Mouse (Mus musculus): ENCODE results near the gene Dnajc30. TPM values are rescaled to one million over a fixed set of nuclear protein-coding genes. Genes with fewer than 3 reads are reported as not detected.

Gene Dnajc30
- polyA plus RNA-seq (2015; fragmentation: Nextera tagmentation; extraction: Ambion mirVana): 15.2 and 16.5 TPM in 2 replicates

DNA sequence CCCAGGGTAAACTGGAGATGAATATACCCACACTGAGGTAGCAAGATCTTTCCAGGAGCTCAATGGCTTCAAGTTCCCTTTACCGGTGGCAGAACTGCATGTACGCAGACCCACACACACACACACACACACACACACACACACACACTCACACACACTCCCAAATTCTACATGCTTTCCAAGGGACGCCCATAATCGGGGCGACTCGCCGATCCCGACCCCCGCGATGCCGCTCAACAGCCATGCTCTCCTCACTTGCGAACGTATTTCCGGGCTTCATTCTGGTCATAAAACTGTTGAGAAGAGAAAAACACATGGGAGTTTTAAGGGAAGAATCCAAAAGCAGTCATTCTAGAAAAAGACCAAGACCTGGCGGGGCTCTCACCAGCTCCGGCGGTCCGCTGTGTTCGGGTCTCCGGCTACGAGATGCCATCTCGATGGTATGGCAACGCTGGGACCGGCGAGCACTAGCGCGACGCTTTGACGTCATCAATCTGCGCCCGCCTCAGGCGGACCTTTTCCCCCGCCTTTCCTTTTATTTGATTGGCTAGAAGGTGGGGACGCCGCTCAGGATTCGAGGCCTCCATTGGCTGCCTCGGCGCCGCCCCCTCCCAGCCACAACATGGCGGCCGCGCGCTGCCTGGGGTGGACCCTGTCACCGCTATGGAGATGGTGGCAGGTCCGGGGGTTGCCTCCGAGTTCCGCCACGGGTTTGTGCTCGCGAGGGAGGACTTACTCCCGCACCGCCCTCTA is at the start of gene Dnajc30:
Gene Dnajc30 (plus strand): TSS at position 574 of the 753 bp plus-strand sequence.
- Histone ChIP-seq H3K4me3 (replicated peaks) (peak within 1 kb of the TSS; percentile 92), H3K4me2 (peak within 1 kb of the TSS; percentile 95), H3K27ac (peak within 1 kb of the TSS; percentile 70), H3K36me3 (peaks cover 51% of the 10 kb centered on the region), H3K4me1 (replicated peaks) (peaks cover 28% of the 10 kb centered on the region), H3K27me3 (no peaks in the 10 kb centered on the region), H3K9ac (peak within 1 kb of the TSS; percentile 88), H3K9me3 (replicated peaks) (no peaks in the 10 kb centered on the region)
- peak; percentile 95 for DNase-seq
- WGBS (ENCODE audit: insufficient replicate concordance): under 1% methylated on average over 52 of the region's 52 CpGs
- ATAC-seq (ENCODE audit: low read depth): peak; percentile 95

DNA sequence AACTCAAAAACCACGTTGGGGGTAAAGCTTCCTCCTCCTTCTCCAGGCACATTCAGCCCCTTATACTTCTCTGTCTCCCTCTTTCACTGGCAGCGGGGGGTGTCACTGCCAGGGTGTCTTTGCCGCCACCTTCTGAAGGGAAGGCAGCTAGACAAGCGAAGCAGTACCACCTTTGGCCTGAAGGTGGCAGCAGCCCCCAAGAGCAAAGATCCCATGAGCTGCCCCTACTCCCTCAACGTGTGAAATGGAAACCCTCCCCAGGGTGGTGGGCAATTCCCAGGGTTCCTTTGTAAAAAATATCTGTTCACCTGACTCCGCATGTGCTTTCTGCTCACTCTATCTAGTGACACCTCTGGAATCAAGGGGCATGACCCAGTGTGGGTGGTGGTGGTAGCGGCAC is 48.5 kb upstream of the Dnajc30 start:
- WGBS (ENCODE audit: insufficient replicate concordance): 11% methylated on average over 7 of the region's 7 CpGs
- Histone ChIP-seq H3K9ac (no peak overlapping the region), H3K27me3 (no peaks in the 10 kb centered on the region), H3K9me3 (replicated peaks) (no peaks in the 10 kb centered on the region), H3K36me3 (peaks cover 9% of the 10 kb centered on the region; the same call in 1 of the 2 replicates), H3K4me1 (replicated peaks) (peaks cover 35% of the 10 kb centered on the region), H3K27ac (no peak overlapping the region), H3K4me2 (no peak overlapping the region), H3K4me3 (replicated peaks) (no peak overlapping the region)
- DNase-seq: peak; percentile 67
- 0 out of 2 replicates have a peak, but pooled peaks have one; percentile 10 for ATAC-seq (ENCODE audit: low read depth)

DNA sequence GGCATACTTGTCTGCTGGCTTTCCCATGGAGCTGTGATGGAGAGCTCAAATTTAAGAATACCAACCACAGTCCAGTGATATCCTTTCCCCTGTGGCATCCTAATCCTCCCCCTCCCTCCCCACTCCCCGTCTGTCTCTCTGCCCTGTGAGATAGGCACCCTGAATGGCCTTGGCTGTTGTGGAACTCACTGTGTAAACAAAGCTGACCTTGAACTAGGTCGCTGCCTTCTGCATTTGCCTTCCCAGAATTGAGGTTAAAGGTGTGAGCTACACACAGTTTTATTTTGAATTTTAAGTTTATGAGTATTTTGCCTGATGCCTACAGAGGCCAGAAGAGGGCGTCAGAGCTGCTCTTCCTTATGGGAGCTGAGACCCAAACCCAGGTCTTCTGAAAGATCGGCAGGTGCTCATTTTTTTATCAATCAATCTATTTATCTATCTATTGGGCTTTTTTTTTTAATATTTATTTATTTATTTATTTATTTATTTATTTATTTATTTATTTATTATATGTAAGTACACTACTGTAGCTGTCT is 47.7 kb upstream of the Dnajc30 start:
- DNase-seq: no peak
- Histone ChIP-seq H3K4me2 (no peak overlapping the region), H3K4me3 (replicated peaks) (no peak overlapping the region), H3K9me3 (replicated peaks) (no peaks in the 10 kb centered on the region), H3K27ac (no peak overlapping the region), H3K36me3 (peaks cover 3% of the 10 kb centered on the region; the same call in 1 of the 2 replicates), H3K9ac (no peak overlapping the region), H3K4me1 (replicated peaks) (peaks cover 27% of the 10 kb centered on the region), H3K27me3 (no peaks in the 10 kb centered on the region)
- no peak for ATAC-seq (ENCODE audit: low read depth)
- WGBS (ENCODE audit: insufficient replicate concordance): 37% methylated on average over 4 of the region's 4 CpGs

DNA sequence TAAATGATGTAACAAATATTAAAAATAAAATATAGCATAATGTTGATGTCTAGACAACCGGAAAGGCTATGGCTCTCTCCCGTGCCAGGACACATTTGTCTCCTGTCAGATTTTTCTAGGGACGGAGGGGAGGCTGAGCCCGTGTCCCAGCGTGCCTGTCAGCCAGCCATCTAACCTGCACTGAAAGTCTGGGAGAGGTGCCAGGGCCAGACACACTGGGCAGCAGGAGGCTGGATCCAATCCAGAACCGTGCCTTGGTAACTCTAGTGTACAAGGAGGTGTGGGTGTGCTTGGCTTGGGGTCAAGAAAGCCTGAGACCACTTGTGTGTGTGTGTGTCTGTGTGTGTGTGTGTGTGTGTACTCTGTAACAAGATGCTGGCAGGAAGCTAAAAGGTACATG is 42.2 kb upstream of the Dnajc30 start:
- no peak overlapping the region for H3K4me3 ChIP-seq (replicated peaks)
- H3K4me2 ChIP-seq: no peak overlapping the region
- no peaks in the 10 kb centered on the region for H3K36me3 ChIP-seq
- no peaks in the 10 kb centered on the region for H3K9me3 ChIP-seq (replicated peaks)
- peaks cover 29% of the 10 kb centered on the region for H3K27me3 ChIP-seq
- peaks cover 34% of the 10 kb centered on the region for H3K4me1 ChIP-seq (replicated peaks)
- H3K27ac ChIP-seq: no peak overlapping the region
- no peak for ATAC-seq (ENCODE audit: low read depth)
- WGBS (ENCODE audit: insufficient replicate concordance): 65% methylated on average over 6 of the region's 6 CpGs
- DNase-seq: no peak
- no peak overlapping the region for H3K9ac ChIP-seq

DNA sequence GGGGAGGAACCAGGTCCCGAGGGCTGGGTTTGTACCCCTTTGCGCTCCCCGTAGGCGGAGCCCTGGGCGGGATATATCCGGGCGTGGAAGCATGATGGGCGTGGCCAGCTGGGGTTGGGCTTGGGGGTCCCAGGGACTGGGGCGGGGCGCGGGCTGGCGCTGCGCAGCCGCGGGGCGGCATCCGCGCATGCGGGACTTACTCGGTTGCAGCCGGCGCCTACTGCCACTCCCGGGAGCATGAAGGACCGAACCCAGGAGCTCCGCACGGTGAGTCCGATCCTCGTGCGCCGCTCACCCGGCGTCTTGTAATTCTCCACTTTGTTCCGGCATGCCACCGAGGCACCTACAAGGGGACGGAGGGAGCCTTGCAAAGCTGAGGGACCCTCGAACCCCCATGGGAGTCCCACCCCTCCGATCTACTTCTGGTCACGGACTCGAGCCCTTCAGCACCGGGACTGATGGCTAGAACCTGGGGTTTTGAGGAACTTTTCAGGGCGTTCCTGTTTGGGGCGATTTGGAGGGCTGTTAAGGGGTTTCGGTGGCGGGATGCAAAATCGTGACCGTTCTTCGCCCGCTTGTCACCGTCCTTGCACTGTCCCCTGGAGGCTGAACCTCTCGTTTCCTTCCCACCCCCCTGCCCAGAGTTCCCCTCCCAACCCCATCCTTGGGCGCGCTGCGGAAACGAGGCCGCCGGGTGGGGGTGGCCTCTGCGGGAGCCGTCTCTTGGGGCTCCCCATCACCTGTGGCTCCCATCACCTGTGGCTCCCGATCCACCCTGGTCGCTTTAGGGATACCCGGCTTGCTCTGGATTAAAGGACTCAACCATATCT is 40.4 kb upstream of the Dnajc30 start, which contains the start of gene Stx1a:
Gene Stx1a (plus strand): TSS at position 139 of the 830 bp plus-strand sequence.
- peaks cover 37% of the 10 kb centered on the region for H3K4me1 ChIP-seq (replicated peaks)
- H3K4me3 ChIP-seq (replicated peaks): peak within 1 kb of the TSS; percentile 64
- peak within 1 kb of the TSS; percentile 86 for H3K4me2 ChIP-seq
- DNase-seq (peak; percentile 84), ATAC-seq (ENCODE audit: low read depth) (peak; percentile 88)
- H3K27me3 ChIP-seq: peaks cover 29% of the 10 kb centered on the region
- H3K36me3 ChIP-seq: no peaks in the 10 kb centered on the region
- H3K27ac ChIP-seq: no peak within 1 kb of the TSS
- H3K9ac ChIP-seq: peak within 1 kb of the TSS; percentile 64
- no peaks in the 10 kb centered on the region for H3K9me3 ChIP-seq (replicated peaks)
- WGBS (ENCODE audit: insufficient replicate concordance): under 1% methylated on average over 60 of the region's 61 CpGs

DNA sequence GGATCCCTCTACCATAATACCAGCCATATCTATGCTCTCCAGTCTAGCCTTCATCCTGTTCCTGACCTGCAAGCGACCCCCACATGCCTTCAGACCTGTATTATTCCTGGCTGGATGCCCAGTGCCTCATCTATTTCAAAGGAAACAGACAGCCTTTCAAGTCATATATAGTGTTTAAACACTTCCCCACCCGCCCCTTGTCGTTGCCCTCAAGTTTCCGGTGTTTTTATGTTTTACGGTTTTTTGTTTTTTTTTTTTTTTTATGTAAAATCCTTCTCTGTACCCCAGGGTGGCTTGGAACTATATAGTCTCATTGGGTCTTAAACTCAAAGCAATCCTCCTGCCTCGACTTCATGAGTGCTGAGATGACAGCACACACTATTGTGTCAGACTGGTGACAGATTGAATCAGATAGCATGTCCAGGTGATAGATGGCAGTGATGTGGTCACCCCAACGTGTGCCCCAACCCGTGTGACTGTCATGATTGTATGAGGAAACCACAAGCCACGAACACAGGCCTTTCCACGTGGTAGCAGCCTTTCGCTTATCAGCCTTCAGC is 39.3 kb upstream of the Dnajc30 start:
- Histone ChIP-seq H3K27me3 (peaks cover 29% of the 10 kb centered on the region), H3K27ac (no peak overlapping the region), H3K9ac (no peak overlapping the region), H3K36me3 (no peaks in the 10 kb centered on the region), H3K4me2 (peak overlapping the region; percentile 86), H3K4me1 (replicated peaks) (peaks cover 48% of the 10 kb centered on the region), H3K4me3 (replicated peaks) (peak overlapping the region; percentile 64; the same call in 1 of the 2 replicates), H3K9me3 (replicated peaks) (no peaks in the 10 kb centered on the region)
- no peak for DNase-seq
- ATAC-seq (ENCODE audit: low read depth): no peak
- WGBS (ENCODE audit: insufficient replicate concordance): 17% methylated on average over 11 of the region's 11 CpGs

DNA sequence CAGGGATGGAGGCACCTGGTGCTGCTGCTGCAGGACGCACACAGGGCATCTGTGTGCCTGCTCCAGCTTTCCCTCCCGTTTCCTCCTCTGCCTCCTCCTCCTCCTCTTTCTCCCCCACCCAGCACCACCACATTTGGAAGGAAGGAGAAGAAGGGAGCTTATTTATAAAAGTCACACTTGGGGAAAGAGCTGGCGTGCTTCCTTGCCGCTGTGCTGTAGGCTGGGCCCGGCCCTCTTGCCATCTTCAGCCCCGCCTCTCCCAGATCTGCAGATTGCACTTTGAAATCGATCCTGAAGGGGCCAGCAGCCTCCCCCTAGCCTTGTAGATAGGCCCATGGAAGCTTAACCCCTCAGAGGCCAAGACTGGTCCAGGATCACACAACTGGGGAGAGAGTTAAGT is 38.1 kb upstream of the Dnajc30 start:
- no peak overlapping the region for H3K27ac ChIP-seq
- H3K4me2 ChIP-seq: no peak overlapping the region
- no peak overlapping the region for H3K9ac ChIP-seq
- peaks cover 29% of the 10 kb centered on the region for H3K27me3 ChIP-seq
- H3K9me3 ChIP-seq (replicated peaks): no peaks in the 10 kb centered on the region
- H3K4me1 ChIP-seq (replicated peaks): peaks cover 50% of the 10 kb centered on the region
- no peak overlapping the region for H3K4me3 ChIP-seq (replicated peaks)
- 35% methylated on average over 7 of the region's 7 CpGs for WGBS (ENCODE audit: insufficient replicate concordance)
- DNase-seq (no peak), ATAC-seq (ENCODE audit: low read depth) (no peak)
- H3K36me3 ChIP-seq: no peaks in the 10 kb centered on the region

DNA sequence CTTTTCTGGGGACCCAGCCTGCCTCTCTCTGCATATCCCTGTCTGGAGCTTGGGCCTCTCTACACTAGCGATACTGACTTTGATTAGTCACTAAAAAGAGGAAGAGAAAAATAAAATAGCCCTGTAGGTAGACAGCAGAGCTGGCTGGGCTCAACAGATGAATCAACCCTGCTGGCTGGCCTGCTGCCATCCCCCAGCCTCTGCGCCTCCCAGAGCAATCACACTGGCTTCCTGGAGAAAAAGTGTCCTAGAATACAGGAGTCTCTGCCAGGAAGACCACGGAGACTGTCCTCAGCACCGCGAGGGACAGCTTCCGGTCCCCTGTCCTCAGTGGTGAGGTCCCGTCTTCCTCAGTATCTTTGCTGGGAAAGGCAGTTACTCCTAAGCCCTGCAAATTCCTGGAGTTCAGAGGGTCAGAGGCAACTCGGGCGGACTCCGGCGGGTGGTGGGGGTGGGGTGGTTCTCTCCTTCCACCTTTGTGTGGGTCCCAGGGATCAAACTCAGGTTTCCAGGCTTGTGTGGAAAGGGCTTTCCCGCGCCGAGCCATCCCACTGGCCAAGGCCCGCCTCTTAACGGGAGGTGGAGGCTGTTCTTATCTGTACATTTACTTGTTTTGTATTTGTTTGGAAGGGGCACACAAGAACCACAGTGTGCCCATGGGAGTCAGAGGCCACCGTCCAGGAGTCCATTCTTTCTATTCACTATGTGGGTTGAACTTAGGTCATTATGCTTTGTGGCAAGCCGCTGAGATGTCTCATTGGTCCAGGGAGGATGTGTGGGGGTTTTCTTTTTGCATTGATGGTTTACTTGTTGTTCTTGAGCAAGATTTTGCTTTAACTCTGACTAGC is 34.8 kb upstream of the Dnajc30 start:
- Histone ChIP-seq H3K9ac (peak overlapping the region; percentile 15; the same call in 1 of the 2 replicates), H3K36me3 (no peaks in the 10 kb centered on the region), H3K27me3 (peaks cover 20% of the 10 kb centered on the region), H3K9me3 (replicated peaks) (no peaks in the 10 kb centered on the region), H3K4me3 (replicated peaks) (no peak overlapping the region), H3K4me1 (replicated peaks) (peaks cover 36% of the 10 kb centered on the region), H3K27ac (peak overlapping the region; percentile 58; the same call in 1 of the 2 replicates), H3K4me2 (peak overlapping the region; percentile 27; the same call in 1 of the 2 replicates)
- no peak for DNase-seq
- WGBS (ENCODE audit: insufficient replicate concordance): 37% methylated on average over 18 of the region's 18 CpGs
- ATAC-seq (ENCODE audit: low read depth): peak; percentile 29; the same call in 1 of the 2 replicates

DNA sequence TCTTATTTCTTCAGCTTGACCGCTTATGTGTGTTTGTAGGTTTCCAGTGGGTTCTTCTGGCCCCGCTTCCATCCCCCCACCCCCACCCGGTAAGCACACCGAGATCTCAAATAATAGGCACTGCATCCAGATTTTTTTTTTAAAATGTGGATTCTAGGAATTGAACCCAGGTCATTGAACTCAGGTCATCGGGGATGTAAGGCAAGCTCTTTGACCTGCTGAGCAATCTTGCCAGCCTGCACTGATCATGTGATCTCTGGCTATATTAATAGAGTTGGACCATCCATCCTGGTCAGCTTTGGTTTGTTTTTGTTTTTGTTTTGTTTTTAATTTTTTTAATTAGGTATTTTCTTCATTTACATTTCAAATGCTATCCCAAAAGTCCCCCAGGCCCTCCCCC is 31.4 kb upstream of the Dnajc30 start:
- WGBS (ENCODE audit: insufficient replicate concordance): 73% methylated on average over 5 of the region's 5 CpGs
- H3K4me3 ChIP-seq (replicated peaks): no peak overlapping the region
- DNase-seq: no peak
- H3K4me1 ChIP-seq (replicated peaks): peaks cover 27% of the 10 kb centered on the region
- H3K27ac ChIP-seq: no peak overlapping the region
- no peaks in the 10 kb centered on the region for H3K27me3 ChIP-seq
- H3K36me3 ChIP-seq: no peaks in the 10 kb centered on the region
- H3K9ac ChIP-seq: no peak overlapping the region
- H3K9me3 ChIP-seq (replicated peaks): peaks cover 6% of the 10 kb centered on the region; the same call in 1 of the 2 replicates
- no peak overlapping the region for H3K4me2 ChIP-seq
- ATAC-seq (ENCODE audit: low read depth): no peak

DNA sequence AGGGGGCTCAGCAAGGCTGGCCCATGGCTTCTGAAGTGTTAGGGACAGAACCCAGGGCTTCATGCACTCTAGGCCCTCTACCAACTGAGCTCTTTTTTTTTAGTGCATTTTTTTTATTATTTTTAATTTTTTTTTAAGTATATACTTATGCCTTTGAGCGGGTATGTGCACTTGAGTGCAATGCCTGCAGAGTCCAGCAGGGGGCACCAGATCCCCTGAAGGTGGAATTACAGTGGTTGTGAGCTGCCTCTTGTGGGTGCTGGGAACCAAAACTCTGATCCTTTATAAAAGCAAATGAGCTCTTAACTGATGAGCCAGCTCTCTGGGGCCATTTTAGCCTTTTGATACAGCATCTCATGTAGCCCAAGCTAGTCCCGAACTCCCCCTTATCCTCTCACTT is 29.4 kb upstream of the Dnajc30 start:
- peaks cover 6% of the 10 kb centered on the region; the same call in 1 of the 2 replicates for H3K9me3 ChIP-seq (replicated peaks)
- 89% methylated on average over 2 of the region's 2 CpGs for WGBS (ENCODE audit: insufficient replicate concordance)
- no peak overlapping the region for H3K4me3 ChIP-seq (replicated peaks)
- peaks cover 21% of the 10 kb centered on the region for H3K4me1 ChIP-seq (replicated peaks)
- H3K4me2 ChIP-seq: no peak overlapping the region
- no peaks in the 10 kb centered on the region for H3K27me3 ChIP-seq
- H3K9ac ChIP-seq: no peak overlapping the region
- DNase-seq (no peak), ATAC-seq (ENCODE audit: low read depth) (no peak)
- H3K36me3 ChIP-seq: no peaks in the 10 kb centered on the region
- no peak overlapping the region for H3K27ac ChIP-seq

Data from liver, embryonic 13.5 days (tissue).